8 mouse cellular contexts compared by ENCODE assay signal in genomic region chr10:68356093-68356485, GRCm38 (mm10).
DNase-seq lines count a peak whose midpoint lies in the region; ATAC-seq and TF ChIP-seq lines count a peak whose summit lies in the region.

No protein-coding gene starts in this region.

- no peak for ATAC-seq in lung, embryonic 14.5 days (ENCODE audit: insufficient read depth)
- ATAC-seq in embryonic facial prominence, embryonic 15.5 days (ENCODE audit: insufficient number of reproducible peaks, low FRiP score, low TSS enrichment, low read depth), result no peak
- peak; percentile 84 for ATAC-seq in inflammation-experienced regulatory T-cells, adult 6 months
- ATAC-seq in neural tube, embryonic 15.5 days (ENCODE audit: low FRiP score), result no peak

- peak overlapping the region; percentile 75 for H3K27ac ChIP-seq in lung, embryonic 14.5 days (ENCODE audit: low read depth)
- H3K27ac ChIP-seq in embryonic facial prominence, embryonic 15.5 days (replicated peaks), result peak overlapping the region; percentile 91
- peak overlapping the region; percentile 63 for H3K27ac ChIP-seq in neural tube, embryonic 15.5 days (replicated peaks)

- 18% methylated on average over 6 of the region's 6 CpGs for WGBS in lung, embryonic 14.5 days
- WGBS in embryonic facial prominence, embryonic 15.5 days, result 3% methylated on average over 6 of the region's 6 CpGs
- WGBS in neural tube, embryonic 15.5 days, result 6% methylated on average over 6 of the region's 6 CpGs
- 15% methylated on average over 6 of the region's 6 CpGs for WGBS in lung, adult 2 months

- no peak overlapping the region for H3K4me3 ChIP-seq in lung, embryonic 14.5 days (ENCODE audit: low read depth, low read length)
- H3K4me3 ChIP-seq in embryonic facial prominence, embryonic 15.5 days (replicated peaks), result peak overlapping the region; percentile 11; the same call in 1 of the 2 replicates
- no peak overlapping the region for H3K4me3 ChIP-seq in neural tube, embryonic 15.5 days (replicated peaks)
- no peak overlapping the region for H3K4me3 ChIP-seq in lung, adult 2 months (replicated peaks; ENCODE audit: extremely low read depth, low read depth, low read length)

- H3K9me3 ChIP-seq in lung, embryonic 14.5 days (ENCODE audit: low read depth, low read length), result no peaks in the 10 kb centered on the region
- H3K9me3 ChIP-seq in embryonic facial prominence, embryonic 15.5 days (replicated peaks), result no peaks in the 10 kb centered on the region
- H3K9me3 ChIP-seq in neural tube, embryonic 15.5 days (replicated peaks), result no peaks in the 10 kb centered on the region

- no peaks in the 10 kb centered on the region for H3K36me3 ChIP-seq in lung, embryonic 14.5 days (ENCODE audit: insufficient read depth)
- H3K36me3 ChIP-seq in embryonic facial prominence, embryonic 15.5 days, result no peaks in the 10 kb centered on the region
- no peaks in the 10 kb centered on the region for H3K36me3 ChIP-seq in neural tube, embryonic 15.5 days

- no peak overlapping the region for H3K9ac ChIP-seq in lung, embryonic 14.5 days
- no peak overlapping the region for H3K9ac ChIP-seq in embryonic facial prominence, embryonic 15.5 days
- no peak overlapping the region for H3K9ac ChIP-seq in neural tube, embryonic 15.5 days (replicated peaks)

- peak overlapping the region; percentile 29 for H3K4me2 ChIP-seq in lung, embryonic 14.5 days
- H3K4me2 ChIP-seq in embryonic facial prominence, embryonic 15.5 days (replicated peaks), result peak overlapping the region; percentile 36
- peak overlapping the region; percentile 40 for H3K4me2 ChIP-seq in neural tube, embryonic 15.5 days

- no peak for TF ChIP-seq CTCF in lung, embryonic 14.5 days (IDR thresholded peaks at IDR 0.05; ENCODE audit: low read depth)
- no peak for TF ChIP-seq CTCF in lung, adult 2 months (IDR thresholded peaks at IDR 0.05; ENCODE audit: insufficient read depth, low read length)

- DNase-seq in lung, embryonic 14.5 days, result peak; percentile 35
- DNase-seq in lung, postnatal 36 days, result no peak
- no peak for DNase-seq in left cerebral cortex, adult 18-20 months (ENCODE audit: low spot score in 2 of 2)
- no peak for DNase-seq in T-cell, adult 2 months (ENCODE audit: low spot score)
- DNase-seq in lung, adult 2 months, result no peak

- H3K4me1 ChIP-seq in lung, embryonic 14.5 days (ENCODE audit: insufficient read depth), result peaks cover 9% of the 10 kb centered on the region; the same call in 1 of the 2 replicates
- H3K4me1 ChIP-seq in embryonic facial prominence, embryonic 15.5 days, result peaks cover 25% of the 10 kb centered on the region
- peaks cover 20% of the 10 kb centered on the region for H3K4me1 ChIP-seq in neural tube, embryonic 15.5 days
- peaks cover 3% of the 10 kb centered on the region for H3K4me1 ChIP-seq in lung, adult 2 months (ENCODE audit: control insufficient read depth, insufficient read depth, low read length)

- TF ChIP-seq POLR2A in lung, adult 2 months (IDR thresholded peaks at IDR 0.05; ENCODE audit: borderline replicate concordance, extremely low read depth, low read depth, low read length), result no peak

- H3K27me3 ChIP-seq in lung, embryonic 14.5 days (ENCODE audit: insufficient read depth, low read length), result no peaks in the 10 kb centered on the region
- no peaks in the 10 kb centered on the region for H3K27me3 ChIP-seq in embryonic facial prominence, embryonic 15.5 days
- no peaks in the 10 kb centered on the region for H3K27me3 ChIP-seq in neural tube, embryonic 15.5 days (replicated peaks)
